Mouse (Mus musculus) testis, postnatal 10 days (tissue): ENCODE measurements around the gene Lpcat4.
A peak's percentile ranks its signal among the peaks of the same experiment; 100 is the strongest.
"Not testable (repeated sequence)": the region's sequence is repeated elsewhere in the genome, so short reads cannot be mapped to it uniquely, and the experiment has no call there.

ENCODE experiments used
- DNase-seq: peaks from one replicate; pipeline ENCODE4 v3.0.0; 2021; ENCODE audit warnings: low spot score

Gene Lpcat4

GRCm38 (mm10) chr2:112261748-112262653 is 22.7 kb downstream of the Lpcat4 start, which contains the start of gene Nop10:
Gene Nop10 (plus strand): TSS chr2:112261926.
- DNase-seq = peak; percentile 83

GRCm38 (mm10) chr2:112262779-112263295 is 23.6 kb downstream of the Lpcat4 start:
- no peak for DNase-seq

DNA sequence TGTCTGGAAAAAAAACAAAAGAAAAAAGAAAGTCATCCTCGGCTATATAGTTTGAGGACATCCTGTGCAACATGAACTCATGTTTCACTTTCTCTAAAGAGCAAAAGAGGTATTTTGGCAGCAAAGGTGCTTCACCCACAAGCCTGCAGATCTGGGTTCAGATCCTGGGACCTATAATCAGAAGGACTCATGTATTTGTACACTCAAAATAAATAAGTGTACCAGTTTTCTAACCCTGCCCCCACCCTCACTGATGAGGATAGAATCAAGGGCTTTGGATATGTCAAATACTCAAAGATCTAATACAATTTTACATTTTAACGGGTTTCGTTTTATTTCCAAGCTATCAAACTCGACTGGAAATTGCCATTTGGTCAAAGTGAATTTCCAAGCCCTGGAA is 25.1 kb downstream of the Lpcat4 start:
- DNase-seq = no peak

- DNase-seq = peak; percentile 94
These were observed 26.4 kb downstream of the Lpcat4 start, which contains the start of gene Slc12a6 for GRCm38 (mm10) chr2:112265448-112266241. Gene Slc12a6 (plus strand): TSS chr2:112265825.

DNA sequence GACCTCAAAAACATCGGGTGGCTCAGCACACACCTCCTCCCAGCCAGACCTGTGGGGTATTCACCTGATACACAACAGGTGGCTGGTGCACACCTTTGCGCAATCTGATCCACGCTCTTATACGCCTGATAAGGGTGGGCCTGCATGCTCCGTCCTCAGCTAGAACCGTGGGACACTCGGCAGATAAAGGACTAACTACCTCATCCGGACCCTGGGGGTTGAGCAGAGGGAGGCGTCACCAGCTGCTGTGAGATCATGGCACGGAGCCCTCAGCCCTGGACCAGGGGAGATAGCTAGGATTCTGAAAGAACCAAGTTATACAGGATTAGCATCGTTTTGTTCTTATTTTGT is 26.9 kb downstream of the Lpcat4 start, which contains the start of gene Gm21985:
Gene Gm21985 (plus strand): TSS at position 73 of the 351 bp plus-strand sequence.
- peak; percentile 79 for DNase-seq

- DNase-seq = no peak
These were observed 27.5 kb downstream of the Lpcat4 start for GRCm38 (mm10) chr2:112266780-112267179.

DNA sequence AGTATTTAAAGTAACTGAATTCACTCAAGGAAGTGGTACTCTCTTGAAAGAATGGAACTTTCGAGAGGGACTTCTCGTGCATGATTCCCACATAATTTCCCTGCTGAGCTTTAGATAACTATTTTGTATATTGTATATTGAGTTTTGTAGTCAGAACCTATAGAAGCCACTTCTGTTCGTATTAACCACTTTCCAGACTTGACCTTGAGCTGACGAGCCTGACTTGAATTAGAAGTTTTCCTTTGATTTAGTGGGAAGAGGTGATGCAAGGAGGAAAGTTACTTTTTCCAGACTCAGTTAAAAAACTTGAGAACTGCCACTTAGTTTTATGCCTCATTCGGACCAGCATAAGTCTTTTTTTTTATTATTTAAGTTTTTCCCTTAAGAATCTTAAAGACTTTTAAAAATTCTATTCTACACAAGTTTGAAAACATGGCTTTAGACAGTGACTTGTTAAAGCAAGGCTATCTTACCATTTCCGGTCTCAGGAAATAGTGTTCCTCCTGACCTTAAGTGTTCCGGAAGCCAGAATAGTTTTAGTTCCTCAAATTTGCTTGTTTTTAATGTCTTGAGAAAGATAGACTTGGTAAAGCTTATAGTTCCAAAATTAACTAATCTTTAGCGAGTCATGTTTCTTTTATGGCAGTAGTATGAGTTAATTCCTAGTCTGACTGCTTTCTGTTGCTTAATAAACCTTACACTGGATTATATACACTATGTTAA is 28.4 kb downstream of the Lpcat4 start:
- DNase-seq = no peak

- no peak for DNase-seq
These were observed 30.7 kb downstream of the Lpcat4 start for GRCm38 (mm10) chr2:112270011-112270410.

GRCm38 (mm10) chr2:112272909-112273308 is 33.6 kb downstream of the Lpcat4 start:
- no peak for DNase-seq

DNA sequence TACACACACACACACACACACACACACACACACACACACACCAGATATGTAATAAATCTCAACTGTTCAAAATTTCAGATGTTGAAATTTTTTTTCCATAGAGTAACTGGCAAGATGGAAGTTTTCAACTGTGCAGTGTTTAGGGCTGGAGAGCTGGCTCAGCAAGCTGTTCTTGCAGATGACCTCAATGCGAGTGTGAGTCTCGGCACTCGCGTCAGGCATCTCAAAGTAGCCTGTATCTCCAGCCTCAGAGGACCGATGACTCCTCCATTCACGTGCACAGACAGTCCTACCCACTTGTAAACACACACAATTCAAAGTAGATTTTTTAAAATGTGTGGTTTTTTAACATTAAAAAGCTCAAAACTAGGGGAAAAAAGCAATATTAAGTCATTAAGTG is 34.2 kb downstream of the Lpcat4 start:
- no peak for DNase-seq

DNA sequence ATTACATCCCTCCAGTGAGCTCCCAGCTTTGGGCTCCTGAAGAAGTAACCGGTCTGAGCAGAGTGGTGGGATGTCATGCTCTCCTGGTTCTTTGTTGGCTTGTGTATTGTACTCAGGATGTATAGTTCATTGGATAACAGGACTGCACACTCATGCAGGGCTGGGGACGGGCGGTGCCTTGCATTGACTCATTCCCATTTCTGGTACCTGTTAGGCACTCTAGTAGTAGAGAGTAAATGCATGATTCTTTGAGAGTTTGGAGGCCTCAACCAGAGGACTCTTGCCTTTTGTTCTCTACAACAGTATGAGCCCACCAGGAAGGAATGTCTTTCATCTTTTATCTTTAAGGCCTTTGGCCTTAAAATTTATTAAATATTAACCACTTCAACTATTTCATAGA is 37.6 kb downstream of the Lpcat4 start:
- no peak for DNase-seq

GRCm38 (mm10) chr2:112282846-112283245 is 43.6 kb downstream of the Lpcat4 start:
- no peak for DNase-seq

GRCm38 (mm10) chr2:112284363-112285030 is 45.2 kb downstream of the Lpcat4 start:
- peak; percentile 62 for DNase-seq

- no peak for DNase-seq
These were observed 45.7 kb downstream of the Lpcat4 start for GRCm38 (mm10) chr2:112285031-112285390.

DNA sequence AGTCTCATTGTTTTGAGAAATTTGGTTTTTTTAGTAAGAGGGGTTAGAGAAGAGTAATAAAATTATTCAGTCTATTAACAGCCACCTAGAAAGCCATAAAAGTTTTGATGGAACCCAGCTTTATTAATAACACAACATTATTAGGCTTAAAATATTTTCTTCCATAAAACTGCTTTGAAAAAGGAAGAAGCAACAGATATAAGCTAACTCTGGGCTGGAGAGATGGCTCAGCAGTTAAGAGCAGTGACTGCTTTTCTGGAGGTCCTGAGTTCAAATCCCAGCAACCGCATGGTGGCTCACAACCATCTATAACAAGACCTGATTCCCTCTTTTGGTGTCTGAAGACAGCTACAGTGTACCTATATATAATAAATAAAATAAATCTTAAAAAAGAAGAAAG is 46.8 kb downstream of the Lpcat4 start:
- DNase-seq = not testable (repeated sequence)

DNA sequence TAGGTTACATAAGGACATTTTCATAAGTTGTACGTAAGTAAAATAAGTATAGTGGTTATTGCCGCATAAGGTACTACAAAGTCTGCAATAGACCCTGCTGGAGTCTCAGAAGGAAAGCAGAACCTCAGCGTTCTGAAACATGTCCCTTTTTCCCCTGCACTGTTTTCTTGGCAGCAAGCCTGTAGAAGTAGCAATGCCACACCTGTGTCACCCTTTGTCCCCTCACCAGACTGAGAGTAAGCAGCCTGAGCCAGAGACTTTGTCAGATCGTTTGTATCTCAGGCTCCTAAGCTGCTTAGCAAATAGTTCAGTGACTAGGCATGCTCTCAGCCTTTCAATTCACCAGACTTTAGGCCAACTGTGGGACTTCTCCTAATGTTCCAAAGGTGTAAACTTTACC is 47.8 kb downstream of the Lpcat4 start:
- DNase-seq = no peak

- DNase-seq = no peak
These were observed 50.2 kb downstream of the Lpcat4 start for GRCm38 (mm10) chr2:112289507-112289906.

DNA sequence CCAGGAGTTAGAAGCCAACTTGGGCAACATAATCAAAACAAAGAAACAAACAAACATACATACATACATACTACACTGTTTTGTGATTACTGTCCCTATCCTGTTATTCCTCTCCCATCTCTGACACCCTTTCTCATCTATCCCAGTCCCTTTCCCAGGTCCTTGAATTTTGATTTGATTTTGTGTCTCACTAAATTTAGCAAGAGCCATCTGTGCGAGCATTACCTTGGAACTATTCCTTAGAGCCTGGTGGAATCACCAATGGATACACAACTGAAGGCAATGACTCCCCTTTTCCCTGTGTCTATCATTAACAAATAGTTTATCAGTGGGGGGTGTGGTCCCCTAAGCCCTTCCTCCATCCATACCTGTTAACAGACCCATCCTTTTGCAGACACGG is 53.6 kb downstream of the Lpcat4 start:
- no peak for DNase-seq

GRCm38 (mm10) chr2:112296211-112296610 is 56.9 kb downstream of the Lpcat4 start:
- no peak for DNase-seq
